Mouse (Mus musculus): ENCODE measurements around the gene Vcl. TPM values are rescaled to one million over a fixed set of nuclear protein-coding genes. Genes with fewer than 3 reads are reported as not detected.

Vcl gene
- polyA plus RNA-seq, 1 experiment from 2014 or later: 68.9 TPM

DNA sequence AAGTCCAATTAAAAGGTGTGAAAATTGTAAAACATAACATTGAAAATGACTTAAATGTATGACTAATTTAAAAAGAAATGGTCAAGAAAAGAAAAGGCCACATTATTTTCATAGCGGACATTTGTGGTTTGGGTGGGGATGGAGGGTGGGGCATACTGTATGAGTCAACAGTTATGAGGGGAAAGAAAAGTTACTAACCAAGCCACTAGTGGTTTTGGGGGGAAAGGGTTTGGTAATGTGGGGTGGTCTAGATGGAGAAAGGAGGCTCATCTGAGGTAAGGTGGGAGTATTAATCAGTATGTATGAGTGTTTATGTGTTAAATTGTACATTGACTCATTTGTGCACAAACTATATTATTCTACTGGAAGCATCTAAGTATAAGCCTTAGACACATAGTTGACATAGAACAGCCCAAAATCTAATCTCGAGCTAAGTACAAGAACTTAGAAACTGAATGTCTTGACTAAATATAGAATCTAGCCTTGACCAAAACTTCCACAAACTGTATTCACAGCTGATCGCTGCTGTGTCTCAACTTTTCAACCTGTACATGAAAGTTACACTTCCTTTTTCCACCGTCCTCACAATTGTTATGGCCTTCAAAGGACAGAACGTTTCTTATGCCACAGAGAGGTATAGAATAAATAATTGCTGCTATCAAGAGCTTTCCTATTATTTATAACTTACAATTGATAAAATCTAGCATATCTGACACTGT, 5.0 kb upstream of the Vcl start:
- no peak overlapping the region for H3K4me3 ChIP-seq
- no peaks in the 10 kb centered on the region for H3K9me3 ChIP-seq
- no peak overlapping the region for H3K27ac ChIP-seq
- WGBS: 84% methylated on average over 5 of the region's 5 CpGs
- H3K4me1 ChIP-seq: no peaks in the 10 kb centered on the region; the same call in none of the 2 replicates
- no peaks in the 10 kb centered on the region for H3K27me3 ChIP-seq (ENCODE audit: insufficient read depth, poor library complexity, severe bottlenecking)
- no peaks in the 10 kb centered on the region for H3K36me3 ChIP-seq
- DNase-seq (ENCODE audit: low spot score): no peak

- H3K4me1 ChIP-seq: peaks cover 23% of the 10 kb centered on the region
- WGBS: 81% methylated on average over 4 of the region's 4 CpGs
- H3K9me3 ChIP-seq: no peaks in the 10 kb centered on the region
- H3K36me3 ChIP-seq: no peaks in the 10 kb centered on the region
- no peaks in the 10 kb centered on the region for H3K27me3 ChIP-seq (ENCODE audit: insufficient read depth, poor library complexity, severe bottlenecking)
- no peak overlapping the region for H3K4me3 ChIP-seq
- no peak overlapping the region for H3K27ac ChIP-seq
- DNase-seq (ENCODE audit: low spot score): no peak
Observed at GRCm38 (mm10) chr14:20927470-20928307, 1.5 kb upstream of the Vcl start.

DNA sequence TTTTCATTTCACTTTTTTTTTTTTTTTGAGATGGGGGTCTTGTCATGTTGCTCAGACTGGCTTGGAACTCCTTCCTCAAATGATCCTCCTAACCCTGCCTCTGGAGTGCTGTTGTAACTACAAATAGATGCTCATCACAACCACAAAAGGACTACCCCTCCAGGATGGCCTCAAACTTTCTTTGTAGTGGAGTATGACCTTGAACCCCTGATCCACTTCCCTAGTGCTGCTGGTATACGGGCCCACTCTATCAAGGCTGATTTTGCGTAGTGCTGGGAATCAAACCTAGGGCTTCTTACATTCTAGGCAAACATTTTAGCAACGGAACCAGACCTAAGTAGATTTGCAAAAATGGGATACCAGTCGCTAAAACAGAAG, 901 bp upstream of the Vcl start:
- 14% methylated on average over 4 of the region's 4 CpGs for WGBS
- Histone ChIP-seq H3K36me3 (no peaks in the 10 kb centered on the region), H3K9me3 (no peaks in the 10 kb centered on the region), H3K4me3 (peak overlapping the region; percentile 91), H3K4me1 (peaks cover 23% of the 10 kb centered on the region), H3K27me3 (ENCODE audit: insufficient read depth, poor library complexity, severe bottlenecking) (no peaks in the 10 kb centered on the region), H3K27ac (peak overlapping the region; percentile 98)
- DNase-seq (ENCODE audit: low spot score): no peak

DNA sequence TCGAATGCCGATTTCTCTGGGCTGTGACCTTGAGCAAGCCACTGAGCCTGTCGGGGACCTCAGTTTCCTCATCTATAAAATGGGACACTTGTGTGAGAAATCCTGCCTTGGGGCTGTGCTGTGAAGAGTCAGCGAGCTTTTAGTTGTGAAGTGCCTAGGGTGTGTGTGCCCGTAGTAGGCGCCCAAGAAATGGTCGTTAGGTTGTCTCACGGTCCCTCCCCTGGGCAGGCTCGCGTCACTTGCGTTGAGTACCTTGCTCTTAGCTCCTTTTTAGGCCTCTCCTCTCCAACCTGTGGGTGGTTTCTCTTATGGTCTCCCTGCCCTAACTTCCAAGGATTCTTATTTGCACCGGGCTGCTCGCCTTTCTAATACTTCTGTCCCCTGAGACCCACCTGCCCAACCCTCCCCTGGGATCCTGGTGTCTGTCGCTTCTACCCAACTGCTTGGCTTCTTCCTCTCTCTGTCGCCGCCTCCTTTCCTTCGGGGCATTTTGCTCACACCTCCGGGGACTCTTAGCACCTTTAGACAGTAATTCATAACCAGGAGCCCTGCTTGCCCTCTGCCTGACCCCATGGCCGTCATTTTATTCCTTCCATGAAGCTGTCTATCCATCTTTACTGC, 726 bp downstream of the Vcl start:
- H3K27ac ChIP-seq: peak overlapping the region; percentile 98
- WGBS: 0% methylated on average over 19 of the region's 19 CpGs
- no peaks in the 10 kb centered on the region for H3K36me3 ChIP-seq
- peak; percentile 77 for DNase-seq (ENCODE audit: low spot score)
- H3K4me3 ChIP-seq: peak overlapping the region; percentile 91
- H3K9me3 ChIP-seq: no peaks in the 10 kb centered on the region
- H3K4me1 ChIP-seq: peaks cover 23% of the 10 kb centered on the region
- no peaks in the 10 kb centered on the region for H3K27me3 ChIP-seq (ENCODE audit: insufficient read depth, poor library complexity, severe bottlenecking)

- H3K36me3 ChIP-seq: no peaks in the 10 kb centered on the region
- H3K4me1 ChIP-seq: peaks cover 29% of the 10 kb centered on the region
- 11% methylated on average over 8 of the region's 8 CpGs for WGBS
- H3K9me3 ChIP-seq: no peaks in the 10 kb centered on the region
- DNase-seq (ENCODE audit: low spot score): no peak
- peak overlapping the region; percentile 98 for H3K27ac ChIP-seq
- peak overlapping the region; percentile 91 for H3K4me3 ChIP-seq
- H3K27me3 ChIP-seq (ENCODE audit: insufficient read depth, poor library complexity, severe bottlenecking): no peaks in the 10 kb centered on the region
Observed at GRCm38 (mm10) chr14:20930481-20931391, 1.5 kb downstream of the Vcl start.

- Histone ChIP-seq H3K27me3 (ENCODE audit: insufficient read depth, poor library complexity, severe bottlenecking) (no peaks in the 10 kb centered on the region), H3K9me3 (no peaks in the 10 kb centered on the region), H3K36me3 (no peaks in the 10 kb centered on the region), H3K27ac (peak overlapping the region; percentile 64; the same call in 1 of the 2 replicates), H3K4me1 (peaks cover 36% of the 10 kb centered on the region), H3K4me3 (peak overlapping the region; percentile 29)
- DNase-seq (ENCODE audit: low spot score): no peak
- WGBS: 37% methylated on average over 2 of the region's 2 CpGs
Observed at GRCm38 (mm10) chr14:20938424-20938823, 9.2 kb downstream of the Vcl start.

- Histone ChIP-seq H3K4me1 (peaks cover 36% of the 10 kb centered on the region), H3K9me3 (no peaks in the 10 kb centered on the region), H3K27me3 (ENCODE audit: insufficient read depth, poor library complexity, severe bottlenecking) (no peaks in the 10 kb centered on the region), H3K36me3 (no peaks in the 10 kb centered on the region), H3K4me3 (no peak overlapping the region; the same call in 1 of the 2 replicates), H3K27ac (peak overlapping the region; percentile 64; the same call in 1 of the 2 replicates)
- DNase-seq (ENCODE audit: low spot score): no peak
- 25% methylated on average over 1 of the region's 1 CpGs for WGBS
Observed at GRCm38 (mm10) chr14:20938860-20939259, 9.7 kb downstream of the Vcl start.

GRCm38 (mm10) chr14:20945296-20945695, 16.1 kb downstream of the Vcl start:
- Histone ChIP-seq H3K4me1 (no peaks in the 10 kb centered on the region), H3K4me3 (no peak overlapping the region), H3K27me3 (ENCODE audit: insufficient read depth, poor library complexity, severe bottlenecking) (no peaks in the 10 kb centered on the region), H3K36me3 (no peaks in the 10 kb centered on the region), H3K27ac (no peak overlapping the region), H3K9me3 (no peaks in the 10 kb centered on the region)
- DNase-seq (ENCODE audit: low spot score): no peak
- WGBS: 90% methylated on average over 2 of the region's 2 CpGs

DNA sequence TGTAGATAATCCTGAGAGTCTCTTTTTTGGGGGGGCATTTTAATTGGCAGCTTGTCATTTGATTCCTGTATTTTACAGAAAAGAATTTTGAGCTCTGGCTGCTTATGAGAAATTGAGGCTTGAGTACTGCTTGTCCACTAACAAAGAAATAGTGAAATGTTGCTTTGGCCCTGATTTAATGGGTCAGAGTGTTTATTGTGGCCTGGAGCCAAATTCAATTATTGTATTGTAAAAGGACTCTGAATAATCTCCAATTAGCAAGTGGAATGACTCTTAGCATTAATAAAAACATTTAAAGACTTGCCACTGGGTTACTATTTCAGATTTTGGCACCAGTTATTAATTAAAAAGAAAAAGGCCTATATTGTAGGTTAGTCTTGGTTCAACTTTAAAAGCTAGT, 26.8 kb downstream of the Vcl start:
- no peak overlapping the region for H3K27ac ChIP-seq
- H3K27me3 ChIP-seq (ENCODE audit: insufficient read depth, poor library complexity, severe bottlenecking): no peaks in the 10 kb centered on the region
- no peak for DNase-seq (ENCODE audit: low spot score)
- peaks cover 9% of the 10 kb centered on the region; the same call in 1 of the 2 replicates for H3K4me1 ChIP-seq
- H3K4me3 ChIP-seq: no peak overlapping the region
- no peaks in the 10 kb centered on the region for H3K9me3 ChIP-seq
- peaks cover 8% of the 10 kb centered on the region; the same call in 1 of the 2 replicates for H3K36me3 ChIP-seq

- no peak overlapping the region for H3K4me3 ChIP-seq
- no peak overlapping the region for H3K27ac ChIP-seq
- H3K4me1 ChIP-seq: peaks cover 9% of the 10 kb centered on the region; the same call in 1 of the 2 replicates
- no peaks in the 10 kb centered on the region for H3K27me3 ChIP-seq (ENCODE audit: insufficient read depth, poor library complexity, severe bottlenecking)
- no peak for DNase-seq (ENCODE audit: low spot score)
- no peaks in the 10 kb centered on the region for H3K9me3 ChIP-seq
- 57% methylated on average over 2 of the region's 2 CpGs for WGBS
- peaks cover 7% of the 10 kb centered on the region; the same call in 1 of the 2 replicates for H3K36me3 ChIP-seq
Observed at GRCm38 (mm10) chr14:20958971-20959370, 29.8 kb downstream of the Vcl start.

- Histone ChIP-seq H3K36me3 (0 out of 2 replicates have a peak, but pooled peaks cover 3% of the 10 kb centered on the region), H3K27me3 (ENCODE audit: insufficient read depth, poor library complexity, severe bottlenecking) (no peaks in the 10 kb centered on the region), H3K27ac (no peak overlapping the region), H3K4me1 (peaks cover 12% of the 10 kb centered on the region; the same call in 1 of the 2 replicates), H3K9me3 (no peaks in the 10 kb centered on the region), H3K4me3 (no peak overlapping the region)
- 81% methylated on average over 1 of the region's 1 CpGs for WGBS
- no peak for DNase-seq (ENCODE audit: low spot score)
Observed at GRCm38 (mm10) chr14:20962466-20962865, 33.3 kb downstream of the Vcl start.

DNA sequence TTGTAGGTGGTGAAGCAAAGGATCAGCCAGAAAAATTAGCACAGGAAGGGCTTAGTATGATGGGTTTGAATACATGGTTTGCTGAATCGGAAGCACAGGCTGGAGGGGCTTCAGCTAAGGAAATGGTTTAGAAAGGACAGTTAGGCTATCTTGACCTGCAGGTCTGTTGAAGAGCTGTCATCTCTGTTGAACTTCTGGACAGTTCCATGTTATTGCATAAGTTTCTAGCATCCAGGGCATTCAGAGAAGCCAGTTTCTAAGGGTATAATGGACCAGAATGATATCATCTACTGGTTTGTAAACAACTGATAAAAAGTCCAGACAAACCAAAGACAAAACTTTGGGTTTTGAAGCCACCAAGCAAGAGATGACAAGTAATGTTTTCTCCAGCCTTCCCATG, 33.7 kb downstream of the Vcl start:
- no peaks in the 10 kb centered on the region for H3K27me3 ChIP-seq (ENCODE audit: insufficient read depth, poor library complexity, severe bottlenecking)
- 0 out of 2 replicates have a peak, but pooled peaks cover 3% of the 10 kb centered on the region for H3K36me3 ChIP-seq
- DNase-seq (ENCODE audit: low spot score): no peak
- H3K9me3 ChIP-seq: no peaks in the 10 kb centered on the region
- peaks cover 12% of the 10 kb centered on the region; the same call in 1 of the 2 replicates for H3K4me1 ChIP-seq
- 84% methylated on average over 1 of the region's 1 CpGs for WGBS
- H3K4me3 ChIP-seq: no peak overlapping the region
- no peak overlapping the region for H3K27ac ChIP-seq

Data from heart, embryonic 10.5 days (tissue).